Mouse (Mus musculus) c-Kit-positive CD71-negative TER-119-negative erythroid progenitor cells, embryonic 14.5 days (primary cell): ENCODE data around the gene Tmem91.

Experiments used
- DNase-seq: peaks from one replicate; pipeline ENCODE4 v3.0.0-alpha.2; 2013; ENCODE audit warnings: low read depth

Gene Tmem91

DNA sequence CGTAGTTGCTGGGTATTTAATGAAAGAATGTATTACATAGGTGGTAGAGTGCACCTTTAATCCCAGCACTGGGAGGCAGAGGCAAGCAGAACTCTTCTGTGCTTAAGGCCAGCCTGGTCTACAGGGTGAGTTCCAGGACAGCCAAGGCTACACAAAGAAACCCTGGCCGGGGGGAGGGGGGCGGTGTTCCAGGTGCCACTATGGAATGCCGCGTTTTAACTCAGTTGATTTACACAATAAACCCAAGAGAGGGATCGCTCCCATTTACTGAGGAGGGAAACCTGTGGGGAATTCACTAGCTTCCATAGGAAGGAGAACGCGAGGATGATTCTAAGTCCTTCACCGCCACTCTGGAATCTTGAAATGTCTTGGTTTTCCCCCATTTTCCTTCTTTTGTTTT is 5.3 kb downstream of the Tmem91 start:
- no peak for DNase-seq

DNA sequence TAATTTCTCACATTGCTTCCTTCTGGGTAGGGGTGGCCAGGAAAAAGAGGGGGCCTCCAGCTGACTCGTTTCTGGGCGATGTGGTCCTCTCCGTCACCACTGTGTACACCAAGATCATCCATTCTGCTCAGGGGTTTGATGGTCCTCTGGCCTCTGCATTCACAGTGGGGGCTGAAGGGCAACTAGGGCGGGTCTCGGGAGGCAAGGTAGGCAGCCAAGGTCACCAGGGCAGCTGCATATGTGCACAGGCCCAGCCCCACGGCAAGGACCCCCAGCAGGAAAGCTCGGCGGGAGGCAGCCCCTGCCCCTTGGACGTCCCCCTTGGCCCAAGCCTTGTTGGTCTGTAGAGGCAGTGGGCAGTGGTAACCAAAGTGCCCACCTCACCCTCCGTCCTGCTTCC is 5.8 kb downstream of the Tmem91 start:
- no peak for DNase-seq

DNA sequence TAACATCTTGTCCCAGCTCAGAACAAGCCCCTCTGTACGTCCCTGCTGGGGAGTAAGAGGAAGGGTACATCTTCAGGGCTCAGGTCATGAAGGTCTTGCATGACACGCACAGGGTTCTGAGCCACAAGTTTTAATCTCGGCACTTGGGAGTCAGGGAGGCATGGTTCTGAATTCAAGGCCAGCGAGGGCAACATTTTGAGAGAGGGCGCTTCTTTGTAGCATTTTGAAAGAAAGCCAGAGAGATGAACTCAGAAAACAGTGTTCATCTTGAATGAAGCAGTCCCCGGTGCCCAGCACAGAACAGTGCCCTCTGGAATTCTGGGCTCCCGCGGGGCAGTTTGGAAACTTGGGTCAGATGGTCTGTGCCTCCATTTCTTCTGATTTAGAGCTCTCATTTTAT is 8.6 kb downstream of the Tmem91 start:
- DNase-seq, result no peak

DNA sequence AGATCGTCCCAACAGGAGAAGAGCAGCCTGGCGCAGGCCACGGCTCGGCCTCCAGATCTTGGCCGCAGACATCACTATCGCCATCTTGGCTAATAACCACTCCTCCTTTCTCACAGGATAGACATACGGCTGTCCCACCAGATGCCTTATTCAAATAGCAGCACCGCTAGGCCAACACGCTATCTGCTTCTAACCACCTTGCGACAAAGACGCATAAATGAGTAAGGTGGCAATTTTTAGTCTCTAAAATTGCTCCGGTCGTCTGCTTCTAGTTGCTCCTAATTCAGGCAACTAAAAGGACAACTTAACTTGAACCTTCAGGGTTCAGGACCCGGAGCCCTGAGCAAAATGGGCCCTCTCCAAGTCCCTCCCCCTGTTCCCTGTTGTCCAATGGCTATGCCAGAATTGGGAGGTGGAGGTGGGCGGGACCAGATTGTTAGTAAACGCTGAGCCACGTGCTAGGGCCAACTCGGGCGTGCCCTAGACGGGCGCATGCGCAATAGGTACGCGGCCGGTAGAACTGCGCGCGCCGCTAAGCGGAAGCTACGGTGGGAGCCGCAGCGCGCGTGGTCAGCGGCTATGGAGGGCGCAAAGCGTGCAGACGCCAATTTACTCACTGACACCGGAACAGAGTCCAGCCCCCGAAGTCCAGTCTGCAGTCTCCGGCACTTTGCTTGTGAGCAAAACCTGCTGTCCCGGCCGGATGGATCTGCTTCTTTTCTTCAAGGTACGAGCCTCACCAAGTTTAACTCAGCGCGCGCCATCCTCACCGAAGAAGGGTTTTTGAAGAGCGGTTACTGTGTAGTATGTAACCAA is 16.1 kb downstream of the Tmem91 start, which contains the start of the genes Bckdha and Exosc5:
TSS of gene Bckdha (minus strand) at position 325 of the 816 bp plus-strand sequence.
TSS of gene Exosc5 (plus strand) at position 508 of the 816 bp plus-strand sequence.
- peak; percentile 100 for DNase-seq

DNA sequence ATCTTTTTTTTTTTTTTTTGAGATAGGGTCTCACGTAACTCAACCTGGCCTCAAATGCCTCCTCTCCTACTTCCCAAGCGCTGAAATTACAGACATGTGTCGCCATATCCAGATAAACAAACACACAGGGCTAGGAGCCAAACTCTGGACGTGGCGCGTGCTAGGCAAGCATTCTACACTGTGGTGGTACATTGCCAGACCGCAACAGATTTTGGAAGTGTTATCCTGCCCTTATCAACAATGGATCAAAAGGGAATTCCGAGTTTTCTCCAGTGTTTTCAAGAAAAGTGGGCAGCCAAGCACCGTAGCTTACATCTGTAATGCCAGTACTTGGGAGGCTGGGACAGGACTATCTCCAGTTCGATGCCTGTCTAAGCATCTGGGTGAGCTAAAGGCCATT is 17.2 kb downstream of the Tmem91 start:
- no peak for DNase-seq

DNA sequence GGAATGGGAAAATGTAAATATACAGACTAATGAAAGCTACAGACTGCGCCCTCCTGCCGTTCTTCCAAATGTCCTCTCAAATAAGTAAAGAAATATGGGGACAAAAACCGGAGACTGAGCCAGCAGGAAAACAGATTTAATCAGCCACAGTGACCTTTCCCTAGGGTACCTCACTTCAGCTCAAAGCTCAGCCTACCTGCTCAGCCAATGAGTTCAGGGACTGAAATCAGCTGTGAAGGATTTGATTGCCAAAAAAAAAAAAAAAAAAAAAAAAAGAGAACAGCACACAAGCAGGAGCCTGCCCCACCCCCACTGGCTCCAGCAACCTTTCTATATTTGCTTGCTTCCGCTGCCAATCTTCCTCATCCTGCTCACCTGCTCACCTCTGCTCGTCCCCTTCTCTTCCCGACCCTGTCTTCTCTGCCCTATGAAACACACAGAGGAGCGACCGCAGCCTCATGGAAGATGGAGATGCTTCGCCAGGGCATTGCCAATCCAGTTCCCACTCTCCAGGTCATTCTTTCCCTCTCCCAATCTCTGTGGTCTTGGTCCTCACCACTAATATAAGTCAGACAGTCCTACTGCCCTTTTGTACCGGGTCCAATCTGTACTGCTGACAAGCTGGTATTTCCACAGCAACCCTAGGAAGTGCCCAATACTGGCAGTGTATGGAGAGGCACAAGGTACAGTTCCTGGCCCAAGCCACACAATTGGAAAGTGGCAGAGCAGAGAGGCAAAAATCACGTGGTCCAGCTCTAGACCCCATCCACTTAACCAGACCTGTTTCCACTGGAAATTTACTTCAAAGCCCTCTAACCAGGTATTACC is 19.2 kb downstream of the Tmem91 start:
- DNase-seq, result no peak

DNA sequence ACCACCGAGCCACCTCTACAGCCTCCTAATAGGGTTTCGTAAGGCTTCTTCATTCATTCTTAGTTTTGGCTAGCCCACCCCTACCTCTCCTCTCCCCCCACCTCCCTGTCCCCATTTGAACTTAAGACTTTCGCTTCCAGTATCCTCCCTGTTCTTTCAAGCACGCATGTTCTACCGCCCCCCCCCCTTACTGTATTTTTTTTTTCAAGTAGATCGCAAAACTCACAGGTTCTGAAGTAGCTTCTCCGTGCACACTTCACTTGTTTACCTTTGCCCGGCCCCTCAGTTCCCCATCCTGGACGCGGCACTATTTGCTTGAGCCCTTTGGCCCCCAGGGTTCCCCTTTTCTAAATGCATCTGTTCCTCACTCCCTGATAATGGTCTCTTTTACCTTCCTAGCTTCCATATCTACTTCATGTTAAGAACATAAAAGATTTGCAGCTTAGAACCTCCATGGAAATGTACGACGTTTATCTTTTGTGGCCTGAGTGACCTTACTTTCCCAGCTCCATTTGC is 22.7 kb downstream of the Tmem91 start:
- DNase-seq, result no peak

DNA sequence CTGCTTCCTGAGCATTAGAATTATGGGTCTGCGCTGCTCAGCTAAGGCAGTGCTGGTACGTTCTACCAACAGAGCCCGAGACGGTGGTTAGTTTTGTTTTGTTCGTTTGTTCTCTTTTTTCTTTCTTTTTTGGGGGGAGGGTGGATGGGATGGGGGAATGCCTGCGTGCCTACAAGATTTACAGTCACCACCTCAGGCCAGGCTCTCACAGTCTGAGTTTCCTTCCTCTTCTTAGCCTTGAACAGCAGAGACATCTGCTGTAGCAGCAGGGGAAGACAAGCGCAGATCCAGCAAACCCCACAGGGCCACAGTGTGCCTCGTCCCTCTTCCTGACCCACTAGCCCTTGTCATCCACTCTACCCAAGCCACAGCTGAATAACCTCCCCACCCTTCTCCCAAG is 23.7 kb downstream of the Tmem91 start:
- DNase-seq, result no peak

DNA sequence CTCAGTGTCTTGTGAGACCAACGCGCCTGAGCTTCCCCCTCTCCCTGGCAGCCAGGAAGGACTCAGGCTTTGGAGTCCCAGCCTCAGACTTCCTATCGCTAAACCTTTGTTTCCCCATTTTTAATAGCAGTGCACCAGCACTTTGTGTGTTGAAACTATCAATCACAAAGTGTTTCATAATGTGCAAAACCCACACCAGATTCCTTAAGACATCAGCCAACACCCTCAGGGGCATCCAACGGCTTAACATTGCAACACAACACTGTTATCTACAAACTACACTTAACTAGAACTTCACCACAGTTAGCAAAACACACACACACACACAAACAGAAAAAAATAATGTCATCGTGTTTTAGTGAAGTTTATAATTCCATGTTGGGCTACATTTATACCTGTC is 25.1 kb downstream of the Tmem91 start:
- DNase-seq, result no peak

DNA sequence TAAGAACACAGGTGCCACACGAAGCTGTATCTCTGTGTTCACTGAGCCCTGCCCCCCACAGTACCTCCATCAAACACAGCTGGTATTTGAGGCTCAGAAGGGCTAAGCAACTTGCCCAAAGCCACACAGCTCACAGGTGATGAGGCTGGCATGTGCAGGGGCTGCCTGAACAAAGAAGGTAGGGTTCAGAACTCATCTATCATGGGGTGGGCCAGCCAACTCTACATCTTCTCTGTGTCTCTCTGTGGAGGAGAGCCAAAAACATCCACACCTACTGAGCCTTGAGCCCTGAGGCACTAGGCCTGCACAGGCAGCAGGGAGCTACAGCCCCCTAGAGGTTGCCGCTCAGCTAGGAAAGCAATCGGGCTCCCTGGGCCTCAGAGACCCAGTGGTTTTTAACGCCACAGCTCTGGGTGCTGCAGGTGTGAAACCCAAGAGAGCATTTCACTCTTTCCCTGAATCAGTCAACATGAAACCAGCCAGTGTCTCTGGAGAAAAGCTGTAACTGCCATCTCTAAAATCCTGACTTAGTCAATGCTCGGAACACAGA is 27.3 kb downstream of the Tmem91 start:
- no peak for DNase-seq

DNA sequence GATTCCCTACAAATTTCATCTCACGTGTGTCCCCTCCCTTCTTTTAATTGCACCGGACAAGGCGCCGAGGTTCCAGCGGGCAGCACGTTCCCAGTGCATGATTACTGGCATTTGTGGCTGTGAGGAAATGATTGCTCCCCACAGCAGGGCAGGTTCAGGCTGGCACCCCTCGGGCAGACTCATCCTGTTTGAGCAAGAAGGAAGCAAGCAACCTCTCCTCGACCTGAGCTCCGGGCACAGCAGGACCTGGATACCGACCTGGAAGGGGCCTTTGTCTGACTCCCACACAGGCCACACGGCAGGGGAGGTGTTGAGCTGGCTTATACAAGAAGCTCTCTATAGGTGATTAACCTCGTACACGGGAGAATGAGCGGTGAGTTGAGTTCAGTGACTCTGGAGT is 29.9 kb downstream of the Tmem91 start:
- DNase-seq, result no peak

DNA sequence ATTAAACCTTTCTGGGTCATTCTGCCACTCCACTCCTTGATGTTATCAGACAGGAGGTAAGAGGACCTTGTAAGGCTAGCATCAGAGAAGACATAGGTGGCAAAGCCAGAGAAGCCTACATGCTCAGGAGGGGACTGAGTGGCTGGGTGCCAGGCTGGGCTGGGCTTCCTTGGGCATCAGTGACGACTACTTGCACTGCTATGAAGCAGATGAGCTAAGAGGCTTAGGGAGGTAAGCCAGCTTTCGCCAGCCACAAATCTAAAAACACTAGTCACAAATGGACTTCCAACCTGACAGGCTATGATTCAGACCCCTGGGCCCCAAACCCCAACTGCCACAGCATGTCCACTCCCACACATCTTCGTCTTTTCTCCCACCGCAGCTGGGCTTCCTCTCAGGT is 30.3 kb downstream of the Tmem91 start:
- no peak for DNase-seq

DNA sequence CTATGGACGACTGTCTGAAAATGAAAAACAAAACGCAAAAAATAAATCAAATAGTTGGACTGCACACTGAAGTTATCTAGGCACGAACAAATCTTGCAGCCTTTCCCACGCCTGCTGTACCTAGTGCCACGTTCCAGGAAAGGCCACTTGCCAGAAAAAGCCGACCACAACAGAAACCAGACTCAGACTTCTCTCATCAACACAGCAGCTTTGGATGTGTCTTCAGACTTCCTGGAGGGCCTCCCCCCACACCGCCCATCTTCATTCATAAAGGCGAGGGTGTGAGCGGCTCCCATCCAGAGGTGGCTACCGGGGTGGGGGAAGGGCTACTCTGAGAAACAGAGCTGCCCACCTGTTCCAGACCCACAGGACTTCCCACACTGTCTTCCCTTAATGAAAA is 30.8 kb downstream of the Tmem91 start:
- DNase-seq, result no peak

DNA sequence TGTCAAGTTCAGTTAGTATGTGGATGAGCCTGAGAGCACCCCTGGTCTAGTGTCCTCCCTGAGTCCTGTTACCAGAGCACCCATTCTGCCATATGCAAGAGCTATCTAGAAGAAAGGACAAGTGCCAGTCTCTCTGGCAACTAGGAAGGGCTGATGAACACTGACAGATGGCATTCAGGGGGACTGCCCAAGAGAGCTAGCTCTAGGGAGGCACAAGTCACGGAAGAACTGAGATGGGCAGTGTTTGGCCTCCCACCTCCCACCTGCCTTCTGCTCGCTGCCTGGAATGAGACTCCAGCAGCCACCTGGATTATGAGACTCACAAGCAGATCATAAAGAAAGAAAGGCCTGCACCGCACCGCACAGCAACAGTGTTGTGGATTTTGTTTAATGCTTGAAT is 35.2 kb downstream of the Tmem91 start:
- no peak for DNase-seq

DNA sequence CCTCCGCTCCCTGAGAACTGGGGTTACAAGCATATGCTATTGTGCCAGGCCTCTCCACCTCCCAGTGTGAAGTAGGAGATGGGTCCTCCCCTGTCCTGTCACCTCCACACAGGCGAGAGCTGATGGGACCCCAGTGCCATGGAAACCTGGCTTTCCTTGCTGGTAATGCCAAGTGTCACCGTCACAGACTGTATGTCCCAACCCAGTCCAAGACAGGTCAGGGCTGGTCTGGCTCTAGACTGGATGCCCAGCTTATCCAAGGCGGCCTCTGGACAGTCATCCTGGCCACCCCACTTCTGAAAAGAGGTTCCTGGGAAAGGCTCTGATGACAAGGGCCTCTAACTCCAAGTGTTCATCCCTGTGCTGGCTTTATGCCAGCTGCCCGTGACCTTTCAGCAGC is 37.9 kb downstream of the Tmem91 start:
- no peak for DNase-seq

DNA sequence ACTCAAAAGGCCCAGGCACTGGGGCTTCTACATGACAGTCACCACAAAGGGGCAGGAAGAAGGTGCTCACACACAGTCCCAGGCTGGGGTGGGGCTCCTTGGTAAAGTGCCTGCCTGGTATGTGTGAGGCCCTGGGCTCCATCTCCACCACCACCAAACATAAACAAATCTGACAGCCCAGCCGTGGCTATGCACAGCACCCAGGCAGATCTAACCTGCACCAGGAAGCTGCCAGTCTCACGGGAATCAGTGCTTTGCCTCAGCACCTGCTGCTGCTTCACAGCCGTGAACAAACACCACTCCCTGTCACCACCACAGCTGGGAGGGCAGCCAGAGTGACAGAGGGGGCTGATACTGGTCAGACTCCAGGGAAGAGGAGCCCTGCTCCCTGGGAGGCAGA is 38.6 kb downstream of the Tmem91 start:
- DNase-seq, result no peak

DNA sequence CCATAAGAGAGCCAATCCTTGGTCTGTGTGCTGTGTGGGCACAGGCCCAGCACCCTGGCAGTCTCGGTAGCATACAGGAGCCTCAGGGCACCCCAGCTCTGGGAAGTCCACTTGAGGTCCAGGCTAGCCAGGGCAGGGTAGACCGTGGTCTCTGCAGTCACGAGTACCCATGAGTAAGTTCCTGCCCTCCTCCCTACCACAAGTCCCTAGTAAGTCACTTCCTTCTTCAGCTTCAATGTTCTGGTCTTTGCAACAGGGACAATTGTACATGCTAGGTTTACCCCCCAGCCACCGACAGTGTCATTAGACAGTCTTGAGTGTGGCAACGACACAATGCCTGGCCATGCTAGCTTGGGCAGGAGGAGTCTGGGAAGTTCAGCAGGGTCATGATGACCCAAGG is 42.3 kb downstream of the Tmem91 start:
- DNase-seq, result no peak

DNA sequence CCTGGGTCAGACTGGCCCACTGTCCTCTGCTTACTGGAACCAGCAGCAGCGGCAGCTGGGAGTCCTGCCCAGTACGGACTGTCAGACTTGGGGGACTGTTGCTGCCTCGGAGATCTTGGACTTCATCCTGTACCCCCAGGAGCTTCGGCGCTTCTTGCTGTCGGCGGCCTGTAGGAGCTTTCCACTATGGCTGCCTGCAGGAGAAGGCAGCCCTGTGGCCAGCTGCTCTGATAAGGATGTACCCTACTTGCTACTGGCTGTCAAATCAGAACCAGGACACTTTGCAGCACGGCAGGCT is 46.7 kb downstream of the Tmem91 start:
- DNase-seq, result no peak

DNA sequence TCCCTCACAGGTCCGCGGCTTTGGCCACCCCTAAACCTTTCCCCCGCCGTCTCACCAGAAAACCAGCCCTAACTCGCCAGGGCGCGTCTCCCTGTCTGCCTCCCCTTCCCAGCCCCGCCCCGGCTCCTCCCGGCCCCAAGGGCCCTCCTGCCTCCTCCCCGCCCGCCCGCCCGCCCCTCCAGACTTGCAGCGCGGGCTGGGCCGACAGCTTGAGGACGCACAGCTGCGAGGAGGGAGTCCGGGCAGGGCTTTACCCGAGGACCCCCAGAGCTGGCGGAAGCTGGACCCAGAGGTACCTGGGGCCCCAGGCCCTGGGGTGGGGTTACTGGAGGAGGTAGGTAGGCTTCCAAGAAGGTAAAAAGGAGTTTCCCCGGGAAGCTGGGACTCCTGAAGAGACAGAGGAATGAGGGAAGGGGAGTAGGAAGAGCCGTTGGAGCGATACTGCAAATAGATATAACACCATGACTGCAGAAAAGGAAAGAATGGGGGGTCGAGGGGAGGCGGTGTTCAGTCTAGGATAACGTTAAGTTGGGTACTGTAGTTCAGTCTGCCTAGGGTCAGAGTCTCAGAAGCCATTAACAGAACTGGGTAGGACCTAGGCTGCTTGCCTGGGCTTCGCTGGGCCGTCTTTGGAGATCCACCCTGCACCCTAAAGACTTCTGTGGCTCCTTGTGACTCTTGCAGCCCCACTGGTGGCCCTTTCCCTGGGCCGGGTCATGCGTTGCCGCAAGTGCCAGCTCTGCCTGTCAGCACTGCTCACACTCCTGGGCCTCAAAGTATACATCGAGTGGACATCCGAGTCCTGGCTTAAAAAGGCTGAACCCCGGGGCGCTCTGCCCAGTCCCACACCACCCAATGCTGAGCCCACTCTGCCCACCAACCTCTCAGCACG is 47.3 kb downstream of the Tmem91 start:
- no peak for DNase-seq

DNA sequence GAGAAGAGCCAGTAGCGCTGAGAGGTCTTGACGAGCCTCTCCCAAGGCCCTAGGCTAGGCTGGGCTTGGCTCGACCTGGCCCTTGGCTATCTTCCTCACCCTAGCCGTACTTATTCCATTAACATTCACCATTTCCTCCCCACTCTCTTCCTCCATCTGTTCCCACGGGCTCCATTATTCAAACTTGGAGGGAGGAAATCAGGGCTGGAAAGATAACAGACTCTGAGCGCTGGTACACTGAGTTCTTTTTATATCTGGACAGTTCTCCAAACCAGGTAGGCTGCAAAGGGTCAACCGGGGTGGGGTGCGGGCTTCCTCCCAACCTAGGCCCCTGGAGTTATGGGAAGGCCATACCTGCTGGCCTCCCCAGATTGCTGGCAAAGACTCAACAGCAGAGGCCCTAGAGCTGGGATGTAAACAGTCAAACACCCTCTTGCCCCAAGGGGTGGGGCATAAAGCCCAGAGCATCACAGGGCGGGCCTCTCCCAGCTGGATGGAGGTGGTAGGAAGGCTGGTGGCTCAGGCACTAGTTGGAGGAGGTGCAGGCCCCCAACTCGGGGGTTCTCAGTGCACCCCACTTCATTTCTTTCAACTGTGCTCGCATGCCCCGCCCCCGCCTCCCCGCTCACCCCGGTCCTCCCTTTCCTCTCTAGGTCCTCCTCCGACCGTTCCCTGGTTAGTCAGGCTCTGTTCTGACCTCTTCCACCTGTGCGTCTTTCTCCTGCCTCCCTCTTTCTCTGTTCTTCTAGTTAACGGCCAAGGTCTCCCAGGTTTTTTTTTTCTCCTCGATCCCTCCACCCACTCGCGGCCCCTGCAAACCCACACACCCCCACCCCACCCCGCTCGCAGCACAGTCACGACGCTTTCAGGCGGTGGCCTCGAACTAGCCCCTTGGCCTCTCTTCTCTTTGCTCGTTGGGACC is 48.2 kb downstream of the Tmem91 start, which contains the start of gene B3gnt8:
TSS of gene B3gnt8 (plus strand) at position 146 of the 922 bp plus-strand sequence.
- DNase-seq, result no peak
